Mouse (Mus musculus): ENCODE data around the gene 9530068E07Rik.

GRCm38 (mm10) chr11:52404209-52404608, 8.0 kb downstream of the 9530068E07Rik start:
- TF ChIP-seq ZC3H11A (IDR thresholded peaks at IDR 0.05; ENCODE audit: borderline replicate concordance, low read depth, low read length) (no peak), CHD2 (IDR thresholded peaks at IDR 0.05; ENCODE audit: low read depth, low read length) (no peak)
